Mouse (Mus musculus): Measurements from ENCODE around the gene Lmo7.

GRCm38 (mm10) chr14:101844467-101844866, 114.7 kb downstream of the Lmo7 start:
- TF ChIP-seq POLR2A (IDR thresholded peaks at IDR 0.05; ENCODE audit: low read depth, low read length): no peak
- no peak for TF ChIP-seq CTCF (IDR thresholded peaks at IDR 0.05; ENCODE audit: extremely low read depth, insufficient read depth, insufficient read length, insufficient replicate concordance)

Data from spleen, adult 2 months (tissue).